Comparison of ENCODE assay signal across 12 mouse cellular contexts in genomic region chr6:144312781-144313754, GRCm38 (mm10).
DNase-seq lines count a peak whose midpoint lies in the region; ATAC-seq and TF ChIP-seq lines count a peak whose summit lies in the region.
"Had no signal": no experiment of that assay in that cellular context is flagged by ENCODE, and none has a peak within 500 bp of the region (broad histone marks: within the 10 kb centered on the region; RNA-seq: fewer than 3 reads in every experiment).

No protein-coding gene starts in this region.

- ATAC-seq in forebrain, embryonic 15.5 days (replicated peaks), result peak; percentile 79
- ATAC-seq in limb, embryonic 11.5 days (ENCODE audit: insufficient number of reproducible peaks, low FRiP score, low TSS enrichment, low read depth), result 0 out of 2 replicates have a peak, but pooled peaks have one; percentile 48
- ATAC-seq in neural tube, embryonic 14.5 days (ENCODE audit: low read depth), result peak; percentile 76
- no peak for ATAC-seq in erythroblast, adult 5-6 weeks (replicated peaks; ENCODE audit: low FRiP score, poor library complexity, severe bottlenecking)

- intact Hi-C loops in heart, adult 2 months (cut with DNase I), result no loop called here

- DNase-seq in heart, adult 11 months, result peak; percentile 51
- no peak for DNase-seq in heart, adult 2 months
- peak; percentile 53 for DNase-seq in limb, embryonic 11.5 days (ENCODE audit: low spot score)
- DNase-seq in natural killer cell, adult 2 months (ENCODE audit: low spot score in 2 of 2), result no peak
- DNase-seq in layer of hippocampus, adult 8-10 months (ENCODE audit: low spot score in 2 of 2), result no peak
- DNase-seq: adrenal gland, postnatal 36 days; cerebellum, adult 8-10 months; heart, postnatal 36 days; left cerebral cortex, postnatal 4 days had no signal

- H3K9ac ChIP-seq in heart, adult 2 months (ENCODE audit: low read depth, low read length), result no peak overlapping the region
- no peak overlapping the region for H3K9ac ChIP-seq in forebrain, embryonic 15.5 days (replicated peaks)
- no peak overlapping the region for H3K9ac ChIP-seq in limb, embryonic 11.5 days (ENCODE audit: low read length)
- H3K9ac ChIP-seq in neural tube, embryonic 14.5 days (replicated peaks; ENCODE audit: low read depth, low read length), result no peak overlapping the region

- TF ChIP-seq POLR2A in heart, adult 2 months (IDR thresholded peaks at IDR 0.05; ENCODE audit: insufficient read depth, low read depth, low read length), result no peak

- no peaks in the 10 kb centered on the region for H3K36me3 ChIP-seq in heart, adult 2 months (ENCODE audit: control insufficient read depth, insufficient read depth, low read length)
- no peaks in the 10 kb centered on the region for H3K36me3 ChIP-seq in forebrain, embryonic 15.5 days
- no peaks in the 10 kb centered on the region for H3K36me3 ChIP-seq in limb, embryonic 11.5 days (ENCODE audit: control insufficient read depth, insufficient read depth, low read length)
- no peaks in the 10 kb centered on the region for H3K36me3 ChIP-seq in neural tube, embryonic 14.5 days (ENCODE audit: control insufficient read depth, insufficient read depth, low read length)

- no peaks in the 10 kb centered on the region for H3K9me3 ChIP-seq in forebrain, embryonic 15.5 days
- H3K9me3 ChIP-seq in limb, embryonic 11.5 days (ENCODE audit: control insufficient read depth, low read length), result no peaks in the 10 kb centered on the region
- H3K9me3 ChIP-seq in neural tube, embryonic 14.5 days (ENCODE audit: control insufficient read depth, low read length), result no peaks in the 10 kb centered on the region

- H3K4me1 ChIP-seq in heart, adult 2 months (ENCODE audit: control insufficient read depth, insufficient read depth, low read length), result no peaks in the 10 kb centered on the region
- H3K4me1 ChIP-seq in forebrain, embryonic 15.5 days, result peaks cover 18% of the 10 kb centered on the region
- peaks cover 10% of the 10 kb centered on the region for H3K4me1 ChIP-seq in limb, embryonic 11.5 days (ENCODE audit: control insufficient read depth, insufficient read depth, low read length)
- H3K4me1 ChIP-seq in neural tube, embryonic 14.5 days (ENCODE audit: control insufficient read depth, insufficient read depth, low read length), result no peaks in the 10 kb centered on the region; the same call in 1 of the 2 replicates

- H3K27me3 ChIP-seq in heart, adult 2 months (ENCODE audit: control insufficient read depth, insufficient read depth, low read length), result no peaks in the 10 kb centered on the region
- no peaks in the 10 kb centered on the region for H3K27me3 ChIP-seq in forebrain, embryonic 15.5 days
- no peaks in the 10 kb centered on the region for H3K27me3 ChIP-seq in limb, embryonic 11.5 days (ENCODE audit: control insufficient read depth, insufficient read depth, low read length)
- H3K27me3 ChIP-seq in neural tube, embryonic 14.5 days (ENCODE audit: control insufficient read depth, insufficient read depth, low read length), result no peaks in the 10 kb centered on the region

- H3K79me2 ChIP-seq in heart, adult 2 months (replicated peaks; ENCODE audit: control insufficient read depth, insufficient read depth, low read length), result no peaks in the 10 kb centered on the region

- 84% methylated on average over 17 of the region's 17 CpGs for WGBS in heart, adult 2 months
- WGBS in forebrain, embryonic 15.5 days, result 19% methylated on average over 17 of the region's 17 CpGs
- WGBS in limb, embryonic 11.5 days, result 53% methylated on average over 17 of the region's 17 CpGs
- WGBS in neural tube, embryonic 14.5 days, result 17% methylated on average over 17 of the region's 17 CpGs

- TF ChIP-seq EP300 in heart, adult 2 months (IDR thresholded peaks at IDR 0.05; ENCODE audit: insufficient read depth, low read depth, low read length), result no peak

- H3K27ac ChIP-seq in heart, adult 2 months, result no peak overlapping the region
- peak overlapping the region; percentile 70 for H3K27ac ChIP-seq in forebrain, embryonic 15.5 days (replicated peaks)
- peak overlapping the region; percentile 72 for H3K27ac ChIP-seq in limb, embryonic 11.5 days (replicated peaks; ENCODE audit: low read depth, low read length)
- H3K27ac ChIP-seq in neural tube, embryonic 14.5 days (ENCODE audit: low read depth, low read length), result no peak overlapping the region

- H3K4me2 ChIP-seq in forebrain, embryonic 15.5 days (replicated peaks), result no peak overlapping the region
- no peak overlapping the region for H3K4me2 ChIP-seq in limb, embryonic 11.5 days (ENCODE audit: low read depth, severe bottlenecking)
- no peak overlapping the region for H3K4me2 ChIP-seq in neural tube, embryonic 14.5 days (ENCODE audit: low read depth, low read length)

- H3K4me3 ChIP-seq in heart, adult 2 months, result no peak overlapping the region
- no peak overlapping the region for H3K4me3 ChIP-seq in forebrain, embryonic 15.5 days
- H3K4me3 ChIP-seq in limb, embryonic 11.5 days (ENCODE audit: low read depth, low read length), result no peak overlapping the region
- H3K4me3 ChIP-seq in neural tube, embryonic 14.5 days (ENCODE audit: low read depth, low read length), result no peak overlapping the region

- no peak for TF ChIP-seq CTCF in heart, adult 2 months (IDR thresholded peaks at IDR 0.05)

Comparison
In these comparisons a context has a peak if more than half of its experiments do, and no peak if none do; other contexts are left out.
1. DNase-seq: peak in heart, adult 11 months (single experiment) and limb, embryonic 11.5 days (single experiment); none in heart, adult 2 months (0 of 2), natural killer cell, adult 2 months (0 of 2) and layer of hippocampus, adult 8-10 months (0 of 2).
2. H3K27ac ChIP-seq: peak in forebrain, embryonic 15.5 days (single experiment) and limb, embryonic 11.5 days (single experiment); none in heart, adult 2 months (single experiment) and neural tube, embryonic 14.5 days (single experiment).